Mouse (Mus musculus) liver, embryonic 15.5 days (tissue): Measurements from ENCODE around the gene Sertad2. TPM values are rescaled to one million over a fixed set of nuclear protein-coding genes. Genes with fewer than 3 reads are reported as not detected.

Experiments used
- polyA plus RNA-seq: library from polyadenylated mRNA; unstranded; fragments of >200 nt; fragmentation: Nextera tagmentation; extraction: Ambion mirVana; gene quantifications from 2 replicates; pipeline ENCODE4 v1.2.1, GENCODE M21; 2015

Gene Sertad2
- polyA plus RNA-seq, 1 experiment from 2014 or later = 36.0 TPM

Other genes with a start within 250 kb of the Sertad2 start
- gene Slc1a4, start 210.5 kb upstream of the Sertad2 start, polyA plus RNA-seq = 9.6 and 12.0 TPM in 2 replicates
- 10.6 and 12.4 TPM in 2 replicates for gene Aftph, start 198.3 kb downstream of the Sertad2 start, polyA plus RNA-seq